Comparison of ENCODE assay signal across 13 mouse cellular contexts in the genomic region with DNA sequence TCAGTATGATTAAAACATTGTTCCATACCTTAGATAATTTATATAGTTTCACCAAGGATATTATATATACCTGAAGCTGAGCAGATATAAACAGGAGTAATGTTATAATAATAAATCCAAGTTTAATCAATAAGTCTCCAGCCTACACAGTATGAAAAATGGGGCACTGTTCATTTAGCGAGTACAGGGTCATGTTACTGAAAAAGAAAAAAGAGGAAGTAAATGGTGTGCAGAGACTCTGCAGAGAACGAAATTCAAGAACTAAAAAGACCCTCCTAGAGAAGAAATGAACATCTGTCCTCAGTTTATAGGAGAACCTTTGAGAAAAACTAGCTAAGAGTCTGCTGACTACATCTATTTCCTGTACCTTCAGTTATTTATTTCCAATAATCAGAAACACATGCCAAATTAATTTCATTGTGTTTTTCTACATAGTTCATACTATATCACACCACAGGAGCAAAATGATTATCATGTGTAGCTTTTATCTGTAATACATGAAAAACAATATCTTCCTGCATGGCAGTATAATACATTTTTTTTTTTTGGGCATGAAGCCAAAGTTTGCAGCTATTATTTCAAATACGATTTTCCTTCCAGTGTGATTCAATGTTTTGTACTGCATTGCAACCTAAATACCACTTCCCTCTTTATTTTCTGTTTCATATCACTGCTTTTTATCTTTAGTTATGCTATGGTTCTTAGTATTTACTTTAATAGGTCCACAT.
"Had no signal": no experiment of that assay in that cellular context is flagged by ENCODE, and none has a peak within 500 bp of the region (broad histone marks: within the 10 kb centered on the region; RNA-seq: fewer than 3 reads in every experiment).

No protein-coding gene starts in this region.

- H3K9me3 ChIP-seq: midbrain, embryonic 12.5 days; neural tube, embryonic 15.5 days had no signal

- H3K4me3 ChIP-seq: layer of hippocampus, adult 2 months; midbrain, embryonic 12.5 days; myocyte; neural tube, embryonic 15.5 days had no signal

- H3K27me3 ChIP-seq: midbrain, embryonic 12.5 days; neural tube, embryonic 15.5 days had no signal

- H3K9ac ChIP-seq: midbrain, embryonic 12.5 days; neural tube, embryonic 15.5 days had no signal

- H3K4me2 ChIP-seq: liver, embryonic 11.5 days; midbrain, embryonic 12.5 days; neural tube, embryonic 15.5 days had no signal

- H3K27ac ChIP-seq: layer of hippocampus, adult 2 months; midbrain, embryonic 12.5 days; neural tube, embryonic 15.5 days had no signal

- DNase-seq: kidney, adult 18-20 months; kidney, postnatal 10 days; kidney, postnatal 4 days; right cerebral cortex, adult 18-20 months; right cerebral cortex, postnatal 25 days; spleen, adult 18-20 months; thymus, adult 18-20 months; thymus, postnatal 14 days had no signal

- H3K4me1 ChIP-seq: midbrain, embryonic 12.5 days; neural tube, embryonic 15.5 days had no signal

- H3K36me3 ChIP-seq: midbrain, embryonic 12.5 days; neural tube, embryonic 15.5 days had no signal
